Mouse (Mus musculus) MEL (cell line): ENCODE measurements around the gene Fbf1. TPM values are rescaled to one million over a fixed set of nuclear protein-coding genes. Genes with fewer than 3 reads are reported as not detected.

Source experiments
- DNase-seq: peaks from one replicate; pipeline ENCODE4 v3.0.0; 2011; ENCODE audit warnings: low read depth, low spot score
- H3K27ac ChIP-seq: 2 replicates; pipeline ENCODE4 v1.5.1; 2012; ENCODE audit warnings: low read depth, mild to moderate bottlenecking, control low read depth, low read length, moderate library complexity; ENCODE audit not compliant: control insufficient read depth
- H3K27me3 ChIP-seq, 2 experiments: fragments of 150-350 bp in 1 of 2; sonication (generic) in 1 of 2; 2 replicates each; pipeline ENCODE4 v1.6.1; 2012; ENCODE audit warnings: low read length in 2 of 2, mild to moderate bottlenecking in 2 of 2, improper control_type of control experiment in 1 of 2, moderate library complexity in 1 of 2; ENCODE audit not compliant: insufficient read depth in 2 of 2, control insufficient read depth in 1 of 2
- H3K36me3 ChIP-seq, 2 experiments: 2 replicates each; pipeline ENCODE4 v1.6.1; 2012 to 2014; ENCODE audit warnings: low read length in 2 of 2, improper control_type of control experiment in 1 of 2, inconsistent platforms in 1 of 2, mild to moderate bottlenecking in 1 of 2; ENCODE audit not compliant: insufficient read depth in 2 of 2, control insufficient read depth in 1 of 2
- H3K4me1 ChIP-seq, 2 experiments: fragments of 150-350 bp in 1 of 2; sonication (generic) in 1 of 2; 2 replicates each; pipeline ENCODE4 v1.6.1; 2012; ENCODE audit warnings: low read length in 2 of 2, improper control_type of control experiment in 1 of 2, mild to moderate bottlenecking in 1 of 2; ENCODE audit not compliant: insufficient read depth in 2 of 2, control insufficient read depth in 1 of 2
- H3K4me3 ChIP-seq, 2 experiments: fragments of 150-350 bp in 1 of 2; sonication (generic) in 1 of 2; 2 replicates each; pipeline ENCODE4 v1.5.1; 2012; ENCODE audit warnings: low read depth in 2 of 2, low read length in 2 of 2, mild to moderate bottlenecking in 2 of 2, moderate library complexity in 2 of 2, control low read depth in 1 of 2, improper control_type of control experiment in 1 of 2; ENCODE audit not compliant: control insufficient read depth in 1 of 2, insufficient read depth in 1 of 2
- H3K79me2 ChIP-seq: 2 replicates; pipeline ENCODE4 v1.6.1; 2012; ENCODE audit warnings: mild to moderate bottlenecking, low read length, moderate library complexity; ENCODE audit not compliant: control insufficient read depth, poor library complexity, insufficient read depth
- H3K9ac ChIP-seq: 2 replicates; pipeline ENCODE4 v1.6.1; 2012; ENCODE audit warnings: low read depth, mild to moderate bottlenecking, control low read depth, low read length, moderate library complexity; ENCODE audit not compliant: control insufficient read depth, poor library complexity, severe bottlenecking
- H3K9me3 ChIP-seq: fragments of 150-350 bp; sonication (generic); replicated peaks from 2 replicates; pipeline ENCODE4 v1.6.1; 2012; ENCODE audit warnings: mild to moderate bottlenecking, low read length, improper control_type of control experiment, moderate library complexity; ENCODE audit not compliant: insufficient read depth
- CHD1 ChIP-seq: IDR thresholded peaks from 2 replicates; pipeline ENCODE4 v1.6.1; 2012; ENCODE audit warnings: low read depth, mild to moderate bottlenecking, inconsistent platforms, low read length, improper control_type of control experiment
- CHD2 ChIP-seq: IDR thresholded peaks from 2 replicates; pipeline ENCODE4 v1.6.1; 2011; ENCODE audit warnings: low read length, improper control_type of control experiment
- CTCF ChIP-seq, 3 experiments: IDR thresholded peaks in 2 of 3; conservative IDR thresholded peaks in 1 of 3; 2 replicates each; pipeline ENCODE4 v1.5.1; 2011 to 2012; ENCODE audit warnings: low read length in 3 of 3, low read depth in 2 of 3, mild to moderate bottlenecking in 2 of 3, improper control_type of control experiment in 1 of 3, inconsistent platforms in 1 of 3, mixed read lengths in 1 of 3, moderate library complexity in 1 of 3; ENCODE audit not compliant: control insufficient read depth in 1 of 3, insufficient read depth in 1 of 3, poor library complexity in 1 of 3, severe bottlenecking in 1 of 3
- E2F4 ChIP-seq: IDR thresholded peaks from 2 replicates; pipeline ENCODE4 v1.6.1; 2011; ENCODE audit warnings: low read depth, low read length, improper control_type of control experiment, borderline replicate concordance
- ETS1 ChIP-seq: IDR thresholded peaks from 2 replicates; pipeline ENCODE4 v1.6.1; 2012; ENCODE audit warnings: low read depth, mild to moderate bottlenecking, inconsistent platforms, low read length, improper control_type of control experiment, moderate library complexity
- GABPA ChIP-seq: IDR thresholded peaks from 2 replicates; pipeline ENCODE4 v1.6.1; 2012; ENCODE audit warnings: low read depth, mild to moderate bottlenecking, inconsistent platforms, low read length, improper control_type of control experiment, moderate library complexity
- MAFK ChIP-seq: IDR thresholded peaks from 2 replicates; pipeline ENCODE4 v1.6.1; 2011; ENCODE audit warnings: low read depth, mild to moderate bottlenecking, low read length, improper control_type of control experiment, borderline replicate concordance
- MAZ ChIP-seq: IDR thresholded peaks from 2 replicates; pipeline ENCODE4 v1.6.1; 2012; ENCODE audit warnings: low read depth, mild to moderate bottlenecking, inconsistent platforms, low read length, improper control_type of control experiment
- MXI1 ChIP-seq: IDR thresholded peaks from 2 replicates; pipeline ENCODE4 v1.6.1; 2011; ENCODE audit warnings: mild to moderate bottlenecking, low read depth, low read length, improper control_type of control experiment
- MYB ChIP-seq: IDR thresholded peaks from 2 replicates; pipeline ENCODE4 v1.6.1; 2011; ENCODE audit warnings: mild to moderate bottlenecking, low read depth, low read length, improper control_type of control experiment
- MYC ChIP-seq: IDR thresholded peaks from 2 replicates; pipeline ENCODE4 v1.6.1; 2011; ENCODE audit warnings: low read depth, mild to moderate bottlenecking, low read length, improper control_type of control experiment, moderate library complexity
- NELFE ChIP-seq: IDR thresholded peaks from 2 replicates; pipeline ENCODE4 v1.6.1; 2011; ENCODE audit warnings: low read depth, low read length, improper control_type of control experiment
- POLR2AphosphoS2 ChIP-seq: IDR thresholded peaks from 2 replicates; pipeline ENCODE4 v1.6.1; 2011; ENCODE audit warnings: low read length, improper control_type of control experiment
- POLR2AphosphoS5 ChIP-seq: IDR thresholded peaks from 2 replicates; pipeline ENCODE4 v1.6.1; 2012; ENCODE audit warnings: low read depth, borderline replicate concordance, mild to moderate bottlenecking, inconsistent platforms, low read length, moderate library complexity, mixed read lengths
- RAD21 ChIP-seq: IDR thresholded peaks from 2 replicates; pipeline ENCODE4 v1.6.1; 2011; ENCODE audit warnings: mild to moderate bottlenecking, low read depth, low read length, improper control_type of control experiment
- SMC3 ChIP-seq: IDR thresholded peaks from 2 replicates; pipeline ENCODE4 v1.6.1; 2011; ENCODE audit warnings: low read depth, low read length, improper control_type of control experiment
- TAL1 ChIP-seq: IDR thresholded peaks from 2 replicates; pipeline ENCODE4 v1.6.1; 2012; ENCODE audit warnings: mild to moderate bottlenecking, inconsistent platforms, low read length, moderate library complexity, mixed read lengths
- TBP ChIP-seq: IDR thresholded peaks from 2 replicates; pipeline ENCODE4 v1.8.0; 2011; ENCODE audit warnings: low read depth, low read length, improper control_type of control experiment
- TCF12 ChIP-seq: IDR thresholded peaks from 2 replicates; pipeline ENCODE4 v1.6.1; 2014; ENCODE audit warnings: low read depth, mild to moderate bottlenecking, inconsistent platforms, low read length, improper control_type of control experiment, moderate library complexity
- USF1 ChIP-seq: IDR thresholded peaks from 2 replicates; pipeline ENCODE4 v1.6.1; 2014; ENCODE audit warnings: low read depth, mild to moderate bottlenecking, inconsistent platforms, low read length, improper control_type of control experiment, moderate library complexity
- USF2 ChIP-seq, 2 experiments: IDR thresholded peaks; 2 replicates each; pipeline ENCODE4 v1.6.1; 2011 to 2012; ENCODE audit warnings: improper control_type of control experiment in 2 of 2, low read length in 2 of 2, borderline replicate concordance in 1 of 2, inconsistent platforms in 1 of 2, low read depth in 1 of 2, mild to moderate bottlenecking in 1 of 2; ENCODE audit not compliant: insufficient read depth in 1 of 2
- ZKSCAN1 ChIP-seq: IDR thresholded peaks from 2 replicates; pipeline ENCODE4 v1.6.1; 2012; ENCODE audit warnings: low read depth, mild to moderate bottlenecking, inconsistent platforms, low read length, improper control_type of control experiment, moderate library complexity
- ZMIZ1 ChIP-seq: IDR thresholded peaks from 2 replicates; pipeline ENCODE4 v1.6.1; 2012; ENCODE audit warnings: low read depth, mild to moderate bottlenecking, inconsistent platforms, low read length, improper control_type of control experiment, moderate library complexity
- ZNF384 ChIP-seq: IDR thresholded peaks from 2 replicates; pipeline ENCODE4 v1.6.1; 2012; ENCODE audit warnings: low read depth, mild to moderate bottlenecking, inconsistent platforms, low read length, improper control_type of control experiment
- polyA plus RNA-seq, 2 experiments: library from polyadenylated mRNA; stranded (reverse) in 1 of 2; unstranded in 1 of 2; fragments of >175 nt in 1 of 2; fragments of >200 nt in 1 of 2; gene quantifications; 2 replicates each; pipeline versions ENCODE4 v1.2.1 to v1.2.4; 2012; ENCODE audit warnings: low replicate concordance in 2 of 2, low read depth in 1 of 2; ENCODE audit not compliant: insufficient read length in 2 of 2, insufficient read depth in 1 of 2, missing spikeins in 1 of 2
- total RNA-seq: library from RNA; depleted of rRNA; stranded (reverse); fragments of 300-350 nt; gene quantifications from 2 replicates; pipeline ENCODE4 v1.2.3, GENCODE M21; 2012

Gene Fbf1
- total and polyA plus RNA-seq, 3 experiments, result 29.2 to 32.5 TPM; not detected in 1

DNA sequence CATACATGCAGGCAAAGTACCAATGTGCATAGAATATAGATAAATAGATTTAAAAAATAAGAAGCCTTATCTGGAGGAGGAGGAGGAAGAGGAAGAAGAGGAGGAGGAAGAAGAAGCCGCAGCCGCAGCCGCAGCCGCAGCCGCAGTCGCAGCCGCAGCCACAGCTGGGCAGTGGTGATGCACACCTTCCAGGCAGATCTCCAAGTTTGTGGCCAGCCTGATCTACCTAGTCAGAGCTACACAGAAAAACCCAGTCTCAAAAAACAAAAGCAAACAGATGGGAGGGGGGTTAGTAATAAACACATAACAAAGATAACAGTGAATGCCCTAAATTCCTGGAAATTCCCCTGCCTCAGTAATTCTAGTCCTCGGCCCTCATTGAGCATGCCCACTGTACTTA, 26.7 kb upstream of the Fbf1 start (continued):
- TF ChIP-seq MAZ, result no peak; the same call in 1 of the 2 replicates
- TF ChIP-seq ZMIZ1, result no peak
- TF ChIP-seq USF1, result no peak
- TF ChIP-seq CHD2, result no peak
- TF ChIP-seq POLR2AphosphoS5, result no peak
- TF ChIP-seq MYC, result 0 out of 2 replicates have a peak, but pooled peaks have one; percentile 1
- TF ChIP-seq POLR2AphosphoS2, result no peak
- no peak for TF ChIP-seq CTCF (IDR thresholded peaks at IDR 0.05 in 2 of 3, conservative IDR thresholded peaks at IDR 0.05 in 1 of 3; ENCODE audit: control insufficient read depth in 1 of 3, insufficient read depth in 1 of 3, low read depth in 2 of 3, low read length in 3 of 3, poor library complexity in 1 of 3, severe bottlenecking in 1 of 3)
- peak; percentile 88 for TF ChIP-seq TCF12
- TF ChIP-seq RAD21, result no peak
- TF ChIP-seq SMC3, result peak; percentile 16; the same call in 1 of the 2 replicates
- TF ChIP-seq MAFK, result peak; percentile 89; the same call in 1 of the 2 replicates
- no peak for TF ChIP-seq NELFE
- no peak for TF ChIP-seq TBP

DNA sequence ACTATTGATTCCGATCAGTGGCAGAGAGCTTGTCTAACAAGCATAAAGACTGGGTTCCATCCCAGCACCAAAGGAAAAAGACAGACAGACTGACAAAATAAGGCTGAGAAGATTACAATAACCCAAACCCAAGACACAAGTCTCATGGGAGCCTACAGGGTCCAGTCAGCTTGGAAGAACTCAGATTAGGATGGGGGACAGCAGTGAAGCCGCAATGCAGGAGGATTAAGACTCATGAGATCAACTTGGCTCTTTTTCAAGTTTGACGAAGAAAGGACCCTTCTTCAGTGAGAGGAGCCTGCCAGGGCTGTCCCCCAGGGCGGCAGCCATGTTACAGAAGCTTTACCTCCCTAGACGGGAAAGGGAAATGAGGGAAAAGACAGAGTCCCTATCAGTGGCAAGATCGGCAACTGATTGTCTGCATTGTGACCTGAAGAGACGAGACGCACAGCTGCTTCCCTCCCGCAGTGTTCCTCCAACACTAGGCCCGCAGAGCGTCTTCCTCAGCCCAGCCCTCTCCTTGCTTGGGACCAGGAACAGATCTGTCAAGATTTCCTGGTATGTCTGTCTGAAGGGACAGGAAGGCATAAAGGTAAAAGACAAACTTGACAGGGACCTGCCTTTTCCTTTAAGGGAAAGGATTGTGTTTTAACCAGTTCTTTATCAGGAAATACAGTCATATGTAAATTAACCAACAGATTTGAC, 19.4 kb upstream of the Fbf1 start:
- TF ChIP-seq NELFE (no peak), MYC (no peak), MAFK (no peak)
- Histone ChIP-seq H3K9ac (no peak overlapping the region), H3K27ac (no peak overlapping the region), H3K79me2 (no peaks in the 10 kb centered on the region), H3K27me3 (no peaks in the 10 kb centered on the region), H3K4me1 (no peaks in the 10 kb centered on the region), H3K36me3 (peaks cover 0 to 5% of the 10 kb centered on the region in 2 experiments; a peak in 2 of 4 replicates), H3K4me3 (no peak overlapping the region), H3K9me3 (no peaks in the 10 kb centered on the region)
- no peak for DNase-seq

DNA sequence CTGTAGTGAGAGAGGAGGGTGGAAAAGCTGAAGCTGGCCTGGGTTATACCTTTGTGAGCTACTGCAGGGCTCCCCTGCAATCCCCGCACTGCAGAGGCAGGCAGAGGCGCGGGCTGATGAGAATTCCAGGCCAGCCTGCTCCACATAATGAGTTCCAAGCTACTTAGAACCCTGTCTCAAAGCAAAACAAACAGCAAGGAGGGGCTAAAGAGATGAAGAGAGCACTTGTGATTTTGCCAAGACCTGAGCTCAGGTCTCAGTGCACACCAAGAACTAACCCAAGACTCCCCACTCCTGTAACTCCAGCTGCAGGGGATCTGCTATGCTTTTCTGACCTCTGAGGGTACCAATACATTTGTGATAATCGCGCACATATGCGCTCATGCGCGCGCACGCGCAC, 18.4 kb upstream of the Fbf1 start:
- Histone ChIP-seq H3K9me3 (no peaks in the 10 kb centered on the region), H3K27me3 (no peaks in the 10 kb centered on the region), H3K79me2 (no peaks in the 10 kb centered on the region), H3K27ac (no peak overlapping the region), H3K4me1 (no peaks in the 10 kb centered on the region), H3K4me3 (no peak overlapping the region), H3K36me3 (peaks cover 0 to 8% of the 10 kb centered on the region in 2 experiments; a peak in 2 of 4 replicates)
- no peak for DNase-seq
- TF ChIP-seq MAZ (no peak), MAFK (no peak), ZKSCAN1 (no peak), MYC (no peak), GABPA (no peak), MYB (no peak), CTCF (IDR thresholded peaks at IDR 0.05 in 2 of 3, conservative IDR thresholded peaks at IDR 0.05 in 1 of 3; ENCODE audit: control insufficient read depth in 1 of 3, insufficient read depth in 1 of 3, low read depth in 2 of 3, low read length in 3 of 3, poor library complexity in 1 of 3, severe bottlenecking in 1 of 3) (no peak), TBP (no peak), E2F4 (no peak), POLR2AphosphoS2 (no peak), CHD1 (no peak), ZNF384 (no peak), TAL1 (no peak), MXI1 (no peak), RAD21 (no peak), NELFE (no peak), ETS1 (no peak), USF2 (IDR thresholded peaks at IDR 0.05; ENCODE audit: borderline replicate concordance in 1 of 2, insufficient read depth in 1 of 2, low read depth in 1 of 2, low read length in 2 of 2) (no peak)
- TF ChIP-seq, all 39 proteins: peak for 0
- H3K9ac ChIP-seq, result no peak overlapping the region
